Mouse (Mus musculus): ENCODE measurements around the gene Rmnd1. TPM values are rescaled to one million over a fixed set of nuclear protein-coding genes. Genes with fewer than 3 reads are reported as not detected.

The Rmnd1 gene
- total and polyA plus RNA-seq, 2 experiments from 2014 or later = 23.2 to 24.6 TPM

GRCm38 (mm10) chr10:4432996-4433755 is 988 bp upstream of the Rmnd1 start:
- Histone ChIP-seq H3K4me1 (ENCODE audit: insufficient read depth, low read length) (peaks cover 3% of the 10 kb centered on the region; the same call in 1 of the 2 replicates), H3K4me3 (ENCODE audit: low read depth, low read length) (peak overlapping the region; percentile 60), H3K9me3 (ENCODE audit: low read length) (no peaks in the 10 kb centered on the region), H3K4me2 (ENCODE audit: low read depth, low read length, poor library complexity, severe bottlenecking) (peak overlapping the region; percentile 56), H3K36me3 (ENCODE audit: insufficient read depth, low read length) (no peaks in the 10 kb centered on the region), H3K27me3 (ENCODE audit: insufficient read depth, low read length) (no peaks in the 10 kb centered on the region), H3K27ac (ENCODE audit: low read depth, low read length) (peak overlapping the region; percentile 79), H3K9ac (replicated peaks; ENCODE audit: low read length, poor library complexity, severe bottlenecking) (peak overlapping the region; percentile 69)
- TF ChIP-seq CTCF (IDR thresholded peaks at IDR 0.05) = peak; percentile 31; the same call in 1 of the 2 replicates
- DNase-seq (ENCODE audit: low spot score) (peak; percentile 18), ATAC-seq (ENCODE audit: low FRiP score) (no peak)
- WGBS = 9% methylated on average over 19 of the region's 19 CpGs

GRCm38 (mm10) chr10:4431746-4432122 is 454 bp downstream of the Rmnd1 start:
- Histone ChIP-seq H3K9ac (replicated peaks; ENCODE audit: low read length, poor library complexity, severe bottlenecking) (peak overlapping the region; percentile 75), H3K36me3 (ENCODE audit: insufficient read depth, low read length) (peaks cover 6% of the 10 kb centered on the region; the same call in 1 of the 2 replicates), H3K9me3 (ENCODE audit: low read length) (no peaks in the 10 kb centered on the region), H3K4me1 (ENCODE audit: insufficient read depth, low read length) (peaks cover 3% of the 10 kb centered on the region; the same call in 1 of the 2 replicates), H3K4me3 (ENCODE audit: low read depth, low read length) (peak overlapping the region; percentile 60), H3K27me3 (ENCODE audit: insufficient read depth, low read length) (no peaks in the 10 kb centered on the region), H3K27ac (ENCODE audit: low read depth, low read length) (peak overlapping the region; percentile 74), H3K4me2 (ENCODE audit: low read depth, low read length, poor library complexity, severe bottlenecking) (peak overlapping the region; percentile 81)
- DNase-seq (ENCODE audit: low spot score) = no peak
- 12% methylated on average over 5 of the region's 5 CpGs for whole genome bisulfite sequencing
- ATAC-seq (ENCODE audit: low FRiP score) = peak; percentile 41
- no peak for TF ChIP-seq CTCF (IDR thresholded peaks at IDR 0.05)

GRCm38 (mm10) chr10:4430826-4431225 is 1.4 kb downstream of the Rmnd1 start:
- no peak overlapping the region for H3K27ac ChIP-seq (ENCODE audit: low read depth, low read length)
- no peaks in the 10 kb centered on the region for H3K9me3 ChIP-seq (ENCODE audit: low read length)

GRCm38 (mm10) chr10:4430399-4430798 is 1.8 kb downstream of the Rmnd1 start:
- Histone ChIP-seq H3K4me2 (ENCODE audit: low read depth, low read length, poor library complexity, severe bottlenecking) (no peak overlapping the region), H3K4me3 (ENCODE audit: low read depth, low read length) (no peak overlapping the region), H3K27ac (ENCODE audit: low read depth, low read length) (no peak overlapping the region), H3K36me3 (ENCODE audit: insufficient read depth, low read length) (peaks cover 13% of the 10 kb centered on the region; the same call in 1 of the 2 replicates), H3K9ac (replicated peaks; ENCODE audit: low read length, poor library complexity, severe bottlenecking) (no peak overlapping the region; the same call in 1 of the 2 replicates), H3K4me1 (ENCODE audit: insufficient read depth, low read length) (peaks cover 3% of the 10 kb centered on the region; the same call in 1 of the 2 replicates), H3K9me3 (ENCODE audit: low read length) (no peaks in the 10 kb centered on the region), H3K27me3 (ENCODE audit: insufficient read depth, low read length) (no peaks in the 10 kb centered on the region)
- no peak for ATAC-seq (ENCODE audit: low FRiP score)
- no peak for TF ChIP-seq CTCF (IDR thresholded peaks at IDR 0.05)
- WGBS = 75% methylated on average over 8 of the region's 8 CpGs
- DNase-seq (ENCODE audit: low spot score) = no peak

More at GRCm38 (mm10) chr10:4430826-4431225, 1.4 kb downstream of the Rmnd1 start:
- TF ChIP-seq CTCF (IDR thresholded peaks at IDR 0.05) = no peak
- WGBS = 91% methylated on average over 3 of the region's 3 CpGs
- peak; percentile 17 for DNase-seq (ENCODE audit: low spot score)
- Histone ChIP-seq H3K4me3 (ENCODE audit: low read depth, low read length) (no peak overlapping the region), H3K9ac (replicated peaks; ENCODE audit: low read length, poor library complexity, severe bottlenecking) (no peak overlapping the region; the same call in 1 of the 2 replicates), H3K4me1 (ENCODE audit: insufficient read depth, low read length) (peaks cover 3% of the 10 kb centered on the region; the same call in 1 of the 2 replicates), H3K36me3 (ENCODE audit: insufficient read depth, low read length) (peaks cover 13% of the 10 kb centered on the region; the same call in 1 of the 2 replicates), H3K4me2 (ENCODE audit: low read depth, low read length, poor library complexity, severe bottlenecking) (peak overlapping the region; percentile 81; the same call in 1 of the 2 replicates), H3K27me3 (ENCODE audit: insufficient read depth, low read length) (no peaks in the 10 kb centered on the region)
- ATAC-seq (ENCODE audit: low FRiP score) = no peak

- TF ChIP-seq CTCF (IDR thresholded peaks at IDR 0.05) = peak; percentile 64
- H3K9me3 ChIP-seq (ENCODE audit: low read length) = no peaks in the 10 kb centered on the region
- H3K36me3 ChIP-seq (ENCODE audit: insufficient read depth, low read length) = peaks cover 38% of the 10 kb centered on the region
- H3K4me1 ChIP-seq (ENCODE audit: insufficient read depth, low read length) = no peaks in the 10 kb centered on the region
- no peaks in the 10 kb centered on the region for H3K27me3 ChIP-seq (ENCODE audit: insufficient read depth, low read length)
- 82% methylated on average over 8 of the region's 8 CpGs for WGBS
- no peak overlapping the region for H3K4me2 ChIP-seq (ENCODE audit: low read depth, low read length, poor library complexity, severe bottlenecking)
- no peak overlapping the region for H3K9ac ChIP-seq (replicated peaks; ENCODE audit: low read length, poor library complexity, severe bottlenecking)
- no peak for ATAC-seq (ENCODE audit: low FRiP score)
- H3K4me3 ChIP-seq (ENCODE audit: low read depth, low read length) = no peak overlapping the region
- no peak overlapping the region for H3K27ac ChIP-seq (ENCODE audit: low read depth, low read length)
- DNase-seq (ENCODE audit: low spot score) = no peak
Observed at GRCm38 (mm10) chr10:4425245-4425644, 6.9 kb downstream of the Rmnd1 start.

- H3K27me3 ChIP-seq (ENCODE audit: insufficient read depth, low read length) = no peaks in the 10 kb centered on the region
- no peaks in the 10 kb centered on the region for H3K9me3 ChIP-seq (ENCODE audit: low read length)
- 89% methylated on average over 1 of the region's 1 CpGs for WGBS
- no peak overlapping the region for H3K9ac ChIP-seq (replicated peaks; ENCODE audit: low read length, poor library complexity, severe bottlenecking)
- no peaks in the 10 kb centered on the region for H3K4me1 ChIP-seq (ENCODE audit: insufficient read depth, low read length)
- ATAC-seq (ENCODE audit: low FRiP score) = no peak
- H3K27ac ChIP-seq (ENCODE audit: low read depth, low read length) = no peak overlapping the region
- no peak for DNase-seq (ENCODE audit: low spot score)
- H3K4me2 ChIP-seq (ENCODE audit: low read depth, low read length, poor library complexity, severe bottlenecking) = no peak overlapping the region
- no peak for TF ChIP-seq CTCF (IDR thresholded peaks at IDR 0.05)
- no peak overlapping the region for H3K4me3 ChIP-seq (ENCODE audit: low read depth, low read length)
- H3K36me3 ChIP-seq (ENCODE audit: insufficient read depth, low read length) = peaks cover 20% of the 10 kb centered on the region
Observed at GRCm38 (mm10) chr10:4407191-4407590, 25.0 kb downstream of the Rmnd1 start.

Data from midbrain, postnatal 0 days (tissue).